Mouse (Mus musculus): ENCODE data around the gene Pim1. TPM values are rescaled to one million over a fixed set of nuclear protein-coding genes. Genes with fewer than 3 reads are reported as not detected.

Pim1 gene
- polyA plus RNA-seq, 1 experiment from 2014 or later: 21.6 TPM

DNA sequence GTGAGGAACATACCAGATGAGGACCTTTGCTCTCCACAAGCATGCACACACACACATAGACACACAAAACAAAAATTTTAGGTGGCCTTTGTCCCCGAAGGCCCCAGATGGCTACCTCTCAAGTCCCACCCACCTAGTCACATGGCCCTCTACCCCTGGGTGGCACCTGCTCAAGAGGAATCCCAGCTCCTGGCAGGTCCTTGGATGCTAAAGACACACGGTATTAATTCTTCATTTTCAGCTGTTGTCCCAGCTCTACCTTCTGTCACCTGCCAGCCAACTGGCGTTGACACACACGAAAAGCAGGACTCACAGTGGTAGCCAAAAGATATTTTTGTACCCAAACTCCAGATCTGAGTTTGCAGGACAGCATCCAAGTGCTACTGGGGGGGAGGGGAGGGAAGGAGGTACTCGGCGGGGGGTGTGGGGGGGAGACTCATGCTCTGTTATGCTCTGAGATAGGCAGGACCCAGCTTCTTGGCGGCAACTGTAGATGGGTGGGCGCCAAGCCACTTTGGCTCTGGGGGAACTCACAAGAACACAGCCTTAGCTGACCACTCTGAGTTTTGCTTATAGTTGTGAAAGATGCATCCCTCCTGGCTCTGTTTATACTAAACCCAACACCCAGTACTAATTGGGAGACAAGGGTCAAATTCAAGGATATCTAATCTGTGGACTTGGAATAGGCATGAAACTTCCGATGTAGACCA is 35.0 kb upstream of the Pim1 start:
- Histone ChIP-seq H3K27me3 (no peaks in the 10 kb centered on the region), H3K4me2 (no peak overlapping the region), H3K4me3 (no peak overlapping the region), H3K36me3 (no peaks in the 10 kb centered on the region), H3K27ac (no peak overlapping the region), H3K9me3 (no peaks in the 10 kb centered on the region), H3K9ac (no peak overlapping the region), H3K4me1 (peaks cover 42% of the 10 kb centered on the region)
- 82% methylated on average over 9 of the region's 9 CpGs for WGBS
- no peak for ATAC-seq (ENCODE audit: insufficient number of reproducible peaks, low FRiP score, low TSS enrichment, low read depth)

GRCm38 (mm10) chr17:29456476-29456875 is 34.1 kb upstream of the Pim1 start:
- Histone ChIP-seq H3K27me3 (no peaks in the 10 kb centered on the region), H3K4me1 (peaks cover 33% of the 10 kb centered on the region), H3K4me2 (no peak overlapping the region), H3K9ac (no peak overlapping the region), H3K9me3 (no peaks in the 10 kb centered on the region), H3K27ac (no peak overlapping the region), H3K36me3 (no peaks in the 10 kb centered on the region), H3K4me3 (no peak overlapping the region)
- WGBS: 98% methylated on average over 4 of the region's 4 CpGs
- ATAC-seq (ENCODE audit: insufficient number of reproducible peaks, low FRiP score, low TSS enrichment, low read depth): no peak

- Histone ChIP-seq H3K9me3 (no peaks in the 10 kb centered on the region), H3K9ac (no peak overlapping the region), H3K4me1 (peaks cover 33% of the 10 kb centered on the region), H3K36me3 (no peaks in the 10 kb centered on the region), H3K27ac (no peak overlapping the region), H3K27me3 (no peaks in the 10 kb centered on the region), H3K4me3 (no peak overlapping the region), H3K4me2 (no peak overlapping the region)
- WGBS: 72% methylated on average over 2 of the region's 2 CpGs
- no peak for ATAC-seq (ENCODE audit: insufficient number of reproducible peaks, low FRiP score, low TSS enrichment, low read depth)
These were observed 33.6 kb upstream of the Pim1 start for GRCm38 (mm10) chr17:29456926-29457325.

- Histone ChIP-seq H3K36me3 (no peaks in the 10 kb centered on the region), H3K4me2 (no peak overlapping the region), H3K27ac (peak overlapping the region; percentile 19; the same call in 1 of the 2 replicates), H3K27me3 (no peaks in the 10 kb centered on the region), H3K9me3 (no peaks in the 10 kb centered on the region), H3K9ac (no peak overlapping the region), H3K4me3 (no peak overlapping the region), H3K4me1 (peaks cover 33% of the 10 kb centered on the region)
- no peak for ATAC-seq (ENCODE audit: insufficient number of reproducible peaks, low FRiP score, low TSS enrichment, low read depth)
- 27% methylated on average over 11 of the region's 11 CpGs for WGBS
These were observed 32.6 kb upstream of the Pim1 start for GRCm38 (mm10) chr17:29457795-29458560.

GRCm38 (mm10) chr17:29459321-29460118 is 31.0 kb upstream of the Pim1 start:
- H3K4me3 ChIP-seq: peak overlapping the region; percentile 3; the same call in 1 of the 2 replicates
- peaks cover 45% of the 10 kb centered on the region for H3K4me1 ChIP-seq
- peak overlapping the region; percentile 29 for H3K4me2 ChIP-seq
- H3K36me3 ChIP-seq: no peaks in the 10 kb centered on the region
- WGBS: 5% methylated on average over 24 of the region's 24 CpGs
- H3K9ac ChIP-seq: no peak overlapping the region
- H3K27ac ChIP-seq: peak overlapping the region; percentile 69
- H3K27me3 ChIP-seq: no peaks in the 10 kb centered on the region
- no peaks in the 10 kb centered on the region for H3K9me3 ChIP-seq
- ATAC-seq (ENCODE audit: insufficient number of reproducible peaks, low FRiP score, low TSS enrichment, low read depth): no peak

- peak overlapping the region; percentile 69 for H3K27ac ChIP-seq
- H3K4me3 ChIP-seq: no peak overlapping the region
- no peak overlapping the region for H3K9ac ChIP-seq
- WGBS: 18% methylated on average over 5 of the region's 5 CpGs
- H3K27me3 ChIP-seq: no peaks in the 10 kb centered on the region
- H3K9me3 ChIP-seq: no peaks in the 10 kb centered on the region
- no peak for ATAC-seq (ENCODE audit: insufficient number of reproducible peaks, low FRiP score, low TSS enrichment, low read depth)
- H3K4me1 ChIP-seq: peaks cover 51% of the 10 kb centered on the region
- peak overlapping the region; percentile 29; the same call in 1 of the 2 replicates for H3K4me2 ChIP-seq
- H3K36me3 ChIP-seq: no peaks in the 10 kb centered on the region
These were observed 30.4 kb upstream of the Pim1 start for GRCm38 (mm10) chr17:29460119-29460505.

DNA sequence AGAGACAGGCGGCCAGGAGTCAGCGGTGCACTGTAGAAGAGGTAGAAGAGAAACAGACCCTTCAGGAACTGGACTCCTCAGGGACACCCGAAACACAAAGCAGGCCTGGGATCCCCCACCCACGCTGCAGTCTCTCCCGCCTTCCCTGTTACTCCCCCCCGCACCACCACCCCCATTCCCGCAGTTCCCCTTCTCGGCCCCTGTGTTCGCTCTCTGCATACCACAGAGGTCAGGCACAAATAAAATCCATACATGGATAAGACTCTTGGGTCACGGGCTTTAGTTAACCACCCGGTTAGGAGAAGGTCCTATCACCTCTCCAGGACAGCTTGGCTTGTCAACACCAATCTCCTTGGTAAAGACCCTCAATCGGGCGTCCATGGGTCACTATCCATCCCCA is 26.9 kb upstream of the Pim1 start:
- Histone ChIP-seq H3K4me1 (peaks cover 54% of the 10 kb centered on the region), H3K36me3 (no peaks in the 10 kb centered on the region)

GRCm38 (mm10) chr17:29464068-29464467 is 26.5 kb upstream of the Pim1 start:
- Histone ChIP-seq H3K4me1 (peaks cover 51% of the 10 kb centered on the region), H3K27me3 (no peaks in the 10 kb centered on the region), H3K36me3 (no peaks in the 10 kb centered on the region), H3K9me3 (no peaks in the 10 kb centered on the region), H3K4me2 (peak overlapping the region; percentile 51), H3K27ac (peak overlapping the region; percentile 83), H3K4me3 (peak overlapping the region; percentile 31), H3K9ac (0 out of 2 replicates have a peak overlapping the region, but pooled peaks have one; percentile 4)
- peak; percentile 69 for ATAC-seq (ENCODE audit: insufficient number of reproducible peaks, low FRiP score, low TSS enrichment, low read depth)
- WGBS: under 1% methylated on average over 14 of the region's 14 CpGs

More for the DNA sequence above, 26.9 kb upstream of the Pim1 start:
- 15% methylated on average over 13 of the region's 13 CpGs for WGBS
- ATAC-seq (ENCODE audit: insufficient number of reproducible peaks, low FRiP score, low TSS enrichment, low read depth): peak; percentile 18; the same call in 1 of the 2 replicates
- peak overlapping the region; percentile 31 for H3K4me3 ChIP-seq
- H3K27me3 ChIP-seq: no peaks in the 10 kb centered on the region
- 0 out of 2 replicates have a peak overlapping the region, but pooled peaks have one; percentile 4 for H3K9ac ChIP-seq
- peak overlapping the region; percentile 83 for H3K27ac ChIP-seq
- H3K9me3 ChIP-seq: no peaks in the 10 kb centered on the region
- peak overlapping the region; percentile 51 for H3K4me2 ChIP-seq

- Histone ChIP-seq H3K27me3 (no peaks in the 10 kb centered on the region), H3K27ac (peak overlapping the region; percentile 83), H3K4me3 (peak overlapping the region; percentile 31), H3K9ac (no peak overlapping the region), H3K36me3 (no peaks in the 10 kb centered on the region), H3K9me3 (no peaks in the 10 kb centered on the region), H3K4me2 (peak overlapping the region; percentile 51), H3K4me1 (peaks cover 48% of the 10 kb centered on the region)
- 13% methylated on average over 17 of the region's 17 CpGs for WGBS
- ATAC-seq (ENCODE audit: insufficient number of reproducible peaks, low FRiP score, low TSS enrichment, low read depth): no peak
These were observed 25.9 kb upstream of the Pim1 start for GRCm38 (mm10) chr17:29464519-29465140.

DNA sequence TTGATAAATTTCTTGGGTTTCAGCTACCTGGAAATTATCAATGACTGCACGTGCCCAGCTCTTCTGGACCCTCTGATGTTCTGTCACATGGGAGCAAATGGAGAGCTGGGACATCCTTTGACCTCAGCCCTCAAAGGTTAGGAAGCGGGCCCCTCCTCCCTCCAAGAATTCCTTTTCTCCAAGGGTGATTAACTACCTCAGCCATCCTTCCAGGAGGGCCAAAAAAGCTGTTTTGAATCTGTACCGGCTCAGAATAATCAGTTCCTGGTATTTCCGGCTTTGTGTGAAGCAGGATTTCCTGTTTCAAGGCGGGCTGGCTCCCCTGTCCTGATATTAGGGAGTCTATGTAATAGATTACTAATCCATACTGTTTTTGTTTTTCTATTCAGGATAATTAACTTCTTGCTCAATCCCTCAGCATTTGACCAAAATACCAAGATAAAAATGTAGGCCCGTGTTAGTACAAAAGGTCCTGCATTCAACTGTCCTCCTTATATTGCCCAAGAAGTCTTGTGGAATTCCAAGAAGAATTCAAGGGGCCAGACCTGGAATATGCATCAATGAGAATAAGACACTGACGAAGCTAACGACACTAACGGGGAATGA is 25.0 kb upstream of the Pim1 start:
- Histone ChIP-seq H3K4me1 (peaks cover 47% of the 10 kb centered on the region), H3K9ac (no peak overlapping the region), H3K36me3 (no peaks in the 10 kb centered on the region), H3K4me2 (no peak overlapping the region), H3K4me3 (no peak overlapping the region), H3K27ac (no peak overlapping the region), H3K9me3 (no peaks in the 10 kb centered on the region), H3K27me3 (no peaks in the 10 kb centered on the region)
- no peak for ATAC-seq (ENCODE audit: insufficient number of reproducible peaks, low FRiP score, low TSS enrichment, low read depth)
- WGBS: 32% methylated on average over 9 of the region's 9 CpGs

DNA sequence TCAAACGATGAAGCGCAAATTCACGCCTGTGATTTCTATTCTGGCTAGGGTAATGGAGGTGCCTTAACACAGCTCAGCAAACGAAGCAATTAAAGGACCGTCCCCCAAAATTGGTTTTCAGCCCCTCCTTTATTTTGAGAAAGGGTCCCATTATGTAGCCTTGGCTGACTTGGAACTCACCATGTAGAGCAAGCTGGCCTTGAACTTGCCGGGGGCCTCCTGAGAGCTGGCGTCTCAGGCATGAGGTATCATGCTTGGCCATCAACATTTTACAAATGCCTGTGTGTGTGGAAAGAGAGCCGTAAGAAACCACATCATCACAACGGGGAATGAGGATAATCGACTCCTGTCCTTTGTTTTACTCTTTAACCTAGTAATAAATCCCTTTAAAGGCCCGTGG is 23.5 kb upstream of the Pim1 start:
- Histone ChIP-seq H3K9ac (no peak overlapping the region), H3K36me3 (no peaks in the 10 kb centered on the region), H3K4me3 (0 out of 2 replicates have a peak overlapping the region, but pooled peaks have one; percentile 26), H3K27ac (0 out of 2 replicates have a peak overlapping the region, but pooled peaks have one; percentile 33), H3K27me3 (no peaks in the 10 kb centered on the region), H3K4me1 (peaks cover 49% of the 10 kb centered on the region), H3K9me3 (no peaks in the 10 kb centered on the region), H3K4me2 (peak overlapping the region; percentile 43)
- 24% methylated on average over 11 of the region's 11 CpGs for WGBS
- ATAC-seq (ENCODE audit: insufficient number of reproducible peaks, low FRiP score, low TSS enrichment, low read depth): no peak
